Mouse (Mus musculus): ENCODE measurements around the gene Olfr1138.

GRCm38 (mm10) chr2:87693847-87694246 is 45.9 kb downstream of the Olfr1138 start, which contains the start of gene Olfr1136:
- no peak for TF ChIP-seq USF1 (IDR thresholded peaks at IDR 0.05; ENCODE audit: low read depth, low read length)
- no peak for TF ChIP-seq SMC3 (IDR thresholded peaks at IDR 0.05; ENCODE audit: low read depth, low read length)
- TF ChIP-seq POLR2A (IDR thresholded peaks at IDR 0.05; ENCODE audit: low read depth, low read length): no peak
- TF ChIP-seq KAT2A (IDR thresholded peaks at IDR 0.05; ENCODE audit: insufficient replicate concordance, low read length): no peak
